In the genomic region with DNA sequence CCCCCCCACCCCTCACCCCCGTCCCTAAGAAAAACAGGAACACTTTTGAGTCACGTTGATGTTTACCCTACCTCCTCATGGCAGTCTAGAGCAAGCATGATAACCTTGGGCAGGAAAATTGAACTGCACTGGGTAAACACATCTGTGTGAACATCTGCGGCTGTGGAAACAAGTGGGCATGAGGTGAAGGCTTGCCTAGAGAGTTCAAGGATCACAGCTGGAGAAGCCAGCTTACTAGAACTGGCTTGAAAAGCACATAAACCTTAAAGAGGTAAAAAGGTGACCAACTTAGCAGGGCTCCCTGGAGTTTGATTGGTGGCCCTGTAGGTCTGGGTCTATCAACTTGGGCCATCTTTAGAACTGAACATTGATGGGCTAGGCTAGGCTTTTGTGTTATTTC, we compare ENCODE assay signal across 20 mouse cellular contexts. TPM values are rescaled to one million over a fixed set of nuclear protein-coding genes. Genes with fewer than 3 reads are reported as not detected.
DNase-seq lines count a peak whose midpoint lies in the region; ATAC-seq and TF ChIP-seq lines count a peak whose summit lies in the region.
"Had no signal": no experiment of that assay in that cellular context is flagged by ENCODE, and none has a peak within 500 bp of the region (broad histone marks: within the 10 kb centered on the region; RNA-seq: fewer than 3 reads in every experiment).

No protein-coding gene starts in this region.

- 32% methylated on average over 3 of the region's 3 CpGs for WGBS in intestine, embryonic 15.5 days
- WGBS in intestine, postnatal 0 days = 45% methylated on average over 3 of the region's 3 CpGs
- 51% methylated on average over 3 of the region's 3 CpGs for WGBS in liver, embryonic 12.5 days (ENCODE audit: insufficient replicate concordance)
- WGBS in liver, postnatal 0 days (ENCODE audit: insufficient replicate concordance) = 48% methylated on average over 3 of the region's 3 CpGs

- ATAC-seq in intestine, embryonic 15.5 days = 0 out of 2 replicates have a peak, but pooled peaks have one; percentile 10
- no peak for ATAC-seq in intestine, postnatal 0 days
- ATAC-seq in liver, embryonic 12.5 days = no peak
- ATAC-seq in liver, postnatal 0 days = no peak
- ATAC-seq: forebrain, embryonic 15.5 days had no signal

- intact Hi-C loops in gastrocnemius, postnatal 14 days (cut with DNase I; ENCODE audit: low total_unique reads) = no loop called here
- intact Hi-C loops in left cerebral cortex, postnatal 10 days (cut with DNase I) = no loop called here

- TF ChIP-seq EP300 in liver, postnatal 0 days (IDR thresholded peaks at IDR 0.05; ENCODE audit: low read depth) = no peak

- no peak overlapping the region for H3K4me3 ChIP-seq in intestine, embryonic 15.5 days (replicated peaks)
- no peak overlapping the region for H3K4me3 ChIP-seq in intestine, postnatal 0 days (ENCODE audit: low read depth, low read length)
- H3K4me3 ChIP-seq in liver, embryonic 12.5 days = no peak overlapping the region
- H3K4me3 ChIP-seq in liver, postnatal 0 days (ENCODE audit: low read depth, low read length) = no peak overlapping the region
- H3K4me3 ChIP-seq: embryonic facial prominence, embryonic 12.5 days; forebrain, embryonic 15.5 days; heart, embryonic 13.5 days; hindbrain, embryonic 15.5 days had no signal

- no peaks in the 10 kb centered on the region for H3K36me3 ChIP-seq in intestine, embryonic 15.5 days
- H3K36me3 ChIP-seq in intestine, postnatal 0 days (ENCODE audit: control insufficient read depth, insufficient read depth) = no peaks in the 10 kb centered on the region
- H3K36me3 ChIP-seq in liver, embryonic 12.5 days = no peaks in the 10 kb centered on the region
- H3K36me3 ChIP-seq in liver, postnatal 0 days (replicated peaks; ENCODE audit: insufficient read depth, low read length) = no peaks in the 10 kb centered on the region
- H3K36me3 ChIP-seq: embryonic facial prominence, embryonic 12.5 days; forebrain, embryonic 15.5 days; G1E; heart, embryonic 13.5 days; hindbrain, embryonic 15.5 days had no signal

- no peak for TF ChIP-seq CTCF in intestine, postnatal 0 days (IDR thresholded peaks at IDR 0.05; ENCODE audit: low read depth)
- TF ChIP-seq CTCF in liver, postnatal 0 days (IDR thresholded peaks at IDR 0.05; ENCODE audit: low read depth) = no peak

- H3K4me1 ChIP-seq in intestine, embryonic 15.5 days (replicated peaks) = no peaks in the 10 kb centered on the region
- H3K4me1 ChIP-seq in intestine, postnatal 0 days (replicated peaks; ENCODE audit: control insufficient read depth, insufficient read depth, low read length) = no peaks in the 10 kb centered on the region
- H3K4me1 ChIP-seq in liver, embryonic 12.5 days = peaks cover 64% of the 10 kb centered on the region
- H3K4me1 ChIP-seq in liver, postnatal 0 days (ENCODE audit: insufficient read depth) = peaks cover 61% of the 10 kb centered on the region
- H3K4me1 ChIP-seq: forebrain, embryonic 15.5 days; hindbrain, embryonic 15.5 days had no signal

- no peak overlapping the region for H3K9ac ChIP-seq in intestine, embryonic 15.5 days
- no peak overlapping the region for H3K9ac ChIP-seq in intestine, postnatal 0 days (ENCODE audit: low read depth, low read length)
- H3K9ac ChIP-seq in liver, embryonic 12.5 days = 0 out of 2 replicates have a peak overlapping the region, but pooled peaks have one; percentile 51
- no peak overlapping the region for H3K9ac ChIP-seq in liver, postnatal 0 days (replicated peaks)
- H3K9ac ChIP-seq: embryonic facial prominence, embryonic 12.5 days; forebrain, embryonic 15.5 days; heart, embryonic 13.5 days; hindbrain, embryonic 15.5 days had no signal

- H3K27ac ChIP-seq in intestine, embryonic 15.5 days = no peak overlapping the region
- H3K27ac ChIP-seq in intestine, postnatal 0 days (ENCODE audit: low read depth, low read length) = no peak overlapping the region
- H3K27ac ChIP-seq in liver, embryonic 12.5 days = peak overlapping the region; percentile 83; the same call in 1 of the 2 replicates
- H3K27ac ChIP-seq in liver, postnatal 0 days (ENCODE audit: low read depth) = peak overlapping the region; percentile 66; the same call in 1 of the 2 replicates
- H3K27ac ChIP-seq: embryonic facial prominence, embryonic 12.5 days; forebrain, embryonic 15.5 days; heart, embryonic 13.5 days; hindbrain, embryonic 15.5 days had no signal

- no peaks in the 10 kb centered on the region for H3K27me3 ChIP-seq in intestine, embryonic 15.5 days (replicated peaks)
- no peaks in the 10 kb centered on the region for H3K27me3 ChIP-seq in intestine, postnatal 0 days (replicated peaks; ENCODE audit: control insufficient read depth, insufficient read depth, low read length)
- H3K27me3 ChIP-seq in liver, embryonic 12.5 days (replicated peaks) = no peaks in the 10 kb centered on the region
- H3K27me3 ChIP-seq in liver, postnatal 0 days (ENCODE audit: insufficient read depth, low read length) = no peaks in the 10 kb centered on the region
- H3K27me3 ChIP-seq: embryonic facial prominence, embryonic 12.5 days; forebrain, embryonic 15.5 days; heart, embryonic 13.5 days; hindbrain, embryonic 15.5 days had no signal

- H3K4me2 ChIP-seq in intestine, embryonic 15.5 days (replicated peaks) = no peak overlapping the region
- no peak overlapping the region for H3K4me2 ChIP-seq in intestine, postnatal 0 days (replicated peaks; ENCODE audit: low read depth)
- no peak overlapping the region for H3K4me2 ChIP-seq in liver, embryonic 12.5 days
- no peak overlapping the region for H3K4me2 ChIP-seq in liver, postnatal 0 days (ENCODE audit: low read depth, low read length)
- H3K4me2 ChIP-seq: embryonic facial prominence, embryonic 12.5 days; forebrain, embryonic 15.5 days; heart, embryonic 13.5 days; hindbrain, embryonic 15.5 days had no signal

- no peaks in the 10 kb centered on the region for H3K9me3 ChIP-seq in intestine, embryonic 15.5 days
- no peaks in the 10 kb centered on the region for H3K9me3 ChIP-seq in intestine, postnatal 0 days (ENCODE audit: control insufficient read depth)
- H3K9me3 ChIP-seq in liver, embryonic 12.5 days (replicated peaks) = 0 out of 2 replicates have a peak, but pooled peaks cover 3% of the 10 kb centered on the region
- H3K9me3 ChIP-seq in liver, postnatal 0 days (ENCODE audit: low read length) = no peaks in the 10 kb centered on the region
- H3K9me3 ChIP-seq: embryonic facial prominence, embryonic 12.5 days; forebrain, embryonic 15.5 days; G1E; heart, embryonic 13.5 days; hindbrain, embryonic 15.5 days had no signal

- no peak for DNase-seq in liver
- no peak for DNase-seq in liver, postnatal 0 days
- DNase-seq in gastrocnemius, postnatal 14 days = no peak
- DNase-seq in left cerebral cortex, postnatal 10 days (ENCODE audit: extremely low spot score in 1 of 2, low spot score in 2 of 2) = no peak
- DNase-seq: adrenal gland, adult 8-10 months; adrenal gland, postnatal 36 days; cerebellum, adult 2 months; cerebellum, postnatal 10 days; gastrocnemius, postnatal 10 days; heart, postnatal 36 days had no signal

RNA-seq across cellular contexts. Expression of a gene that starts 58.5 kb away (rescaled TPM):
- 1.1 and 1.7 TPM in 2 replicates for polyA plus RNA-seq in intestine, embryonic 15.5 days (2015; fragmentation: Nextera tagmentation; extraction: Ambion mirVana)
- 0.08 TPM in 1 of 2 replicates, not detected in the other for polyA plus RNA-seq in intestine, postnatal 0 days (2015; fragmentation: Nextera tagmentation; extraction: Ambion mirVana)
- 15.4 and 17.5 TPM in 2 replicates for polyA plus RNA-seq in liver, embryonic 12.5 days (2016; fragmentation: Nextera tagmentation; extraction: Ambion mirVana)
- polyA plus RNA-seq in liver, postnatal 0 days (2015; fragmentation: Nextera tagmentation; extraction: Ambion mirVana) = 104 and 108 TPM in 2 replicates
- not detected for total RNA-seq in gastrocnemius, postnatal 14 days (2021)
- under 1 TPM; 0.41 to 0.45 TPM for total RNA-seq in left cerebral cortex, postnatal 10 days (2021)
- total RNA-seq: heart, postnatal 36 days had no signal
- polyA plus RNA-seq: embryonic facial prominence, embryonic 12.5 days; forebrain, embryonic 11.5 days; forebrain, embryonic 15.5 days; G1E; hindbrain, embryonic 11.5 days; hindbrain, embryonic 15.5 days had no signal

Comparison
In these comparisons a context has a peak if more than half of its experiments do, and no peak if none do; other contexts are left out.
1. H3K27ac ChIP-seq: peak in liver, embryonic 12.5 days (single experiment) and liver, postnatal 0 days (single experiment); none in intestine, embryonic 15.5 days (single experiment) and intestine, postnatal 0 days (single experiment).